Mouse (Mus musculus): ENCODE data around the gene Zfp981. TPM values are rescaled to one million over a fixed set of nuclear protein-coding genes. Genes with fewer than 3 reads are reported as not detected.
"Not testable (repeated sequence)": the region's sequence is repeated elsewhere in the genome, so short reads cannot be mapped to it uniquely, and the experiment has no call there.

The Zfp981 gene
- total RNA-seq (2014; rRNA removed) (0.05 and 0.31 TPM in 2 replicates), polyA plus RNA-seq (2015; fragmentation: Nextera tagmentation; extraction: Ambion mirVana) (0.10 TPM in 1 of 2 replicates, not detected in the other)

- not testable (repeated sequence) for DNase-seq; H3K4me3 ChIP-seq (ENCODE audit: low read depth, low read length); H3K4me2 ChIP-seq (ENCODE audit: low read depth); H3K36me3 ChIP-seq (ENCODE audit: insufficient read depth); H3K27ac ChIP-seq (ENCODE audit: low read depth, low read length); H3K27me3 ChIP-seq (ENCODE audit: insufficient read depth, low read length); H3K9ac ChIP-seq; H3K4me1 ChIP-seq (ENCODE audit: insufficient read depth); ATAC-seq
- H3K9me3 ChIP-seq (ENCODE audit: low read length): peaks cover 22% of the 10 kb centered on the region
- WGBS: 90% methylated on average over 4 of the region's 4 CpGs
Observed at GRCm38 (mm10) chr4:146501727-146502126, at the start of gene Zfp981. Gene Zfp981, plus strand, starts transcription at chr4:146502027.

DNA sequence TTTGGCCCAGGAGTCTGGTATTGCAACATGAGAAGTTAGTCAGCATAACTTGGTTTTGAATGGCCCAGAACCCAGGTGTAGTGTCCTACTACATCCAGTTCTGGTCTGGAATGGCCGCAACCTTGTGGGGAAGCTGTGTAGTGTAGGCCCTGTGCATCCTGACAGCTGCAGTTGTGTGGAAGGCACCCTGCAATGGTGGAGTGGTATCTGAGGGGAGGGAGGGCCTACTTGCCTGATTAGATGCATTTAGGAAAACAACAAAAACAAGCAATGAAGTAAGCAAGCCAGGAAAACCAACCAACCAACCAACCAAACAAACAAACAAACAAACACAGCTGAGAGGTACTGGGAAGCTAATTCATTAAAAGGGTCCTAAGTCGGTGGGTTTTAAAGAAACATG, 49.3 kb upstream of the Zfp981 start:
- not testable (repeated sequence) for H3K36me3 ChIP-seq (ENCODE audit: insufficient read depth); H3K9ac ChIP-seq; H3K4me2 ChIP-seq (ENCODE audit: low read depth); H3K4me1 ChIP-seq (ENCODE audit: insufficient read depth); DNase-seq; ATAC-seq; H3K27me3 ChIP-seq (ENCODE audit: insufficient read depth, low read length); H3K27ac ChIP-seq (ENCODE audit: low read depth, low read length); H3K4me3 ChIP-seq (ENCODE audit: low read depth, low read length)
- WGBS: 87% methylated on average over 2 of the region's 2 CpGs
- peaks cover 68% of the 10 kb centered on the region for H3K9me3 ChIP-seq (ENCODE audit: low read length)

GRCm38 (mm10) chr4:146454170-146454569, 47.7 kb upstream of the Zfp981 start:
- whole genome bisulfite sequencing: 44% methylated on average over 1 of the region's 1 CpGs
- DNase-seq; H3K36me3 ChIP-seq (ENCODE audit: insufficient read depth); H3K9ac ChIP-seq; ATAC-seq; H3K4me1 ChIP-seq (ENCODE audit: insufficient read depth); H3K27ac ChIP-seq (ENCODE audit: low read depth, low read length); H3K27me3 ChIP-seq (ENCODE audit: insufficient read depth, low read length); H3K4me2 ChIP-seq (ENCODE audit: low read depth); H3K4me3 ChIP-seq (ENCODE audit: low read depth, low read length): not testable (repeated sequence)
- H3K9me3 ChIP-seq (ENCODE audit: low read length): peaks cover 70% of the 10 kb centered on the region

- Histone ChIP-seq H3K9me3 (ENCODE audit: low read length) (peaks cover 67% of the 10 kb centered on the region), H3K4me1 (ENCODE audit: insufficient read depth) (no peaks in the 10 kb centered on the region), H3K27me3 (ENCODE audit: insufficient read depth, low read length) (no peaks in the 10 kb centered on the region), H3K27ac (ENCODE audit: low read depth, low read length) (no peak overlapping the region), H3K9ac (no peak overlapping the region), H3K4me3 (ENCODE audit: low read depth, low read length) (no peak overlapping the region), H3K4me2 (ENCODE audit: low read depth) (no peak overlapping the region), H3K36me3 (ENCODE audit: insufficient read depth) (no peaks in the 10 kb centered on the region)
- TF ChIP-seq CTCF (IDR thresholded peaks at IDR 0.05; ENCODE audit: low read depth): no peak
- ATAC-seq (no peak), DNase-seq (no peak)
- 42% methylated on average over 2 of the region's 2 CpGs for WGBS
Observed at GRCm38 (mm10) chr4:146454896-146455295, 46.9 kb upstream of the Zfp981 start.

- Histone ChIP-seq H3K4me3 (ENCODE audit: low read depth, low read length) (no peak overlapping the region), H3K4me1 (ENCODE audit: insufficient read depth) (no peaks in the 10 kb centered on the region), H3K4me2 (ENCODE audit: low read depth) (no peak overlapping the region), H3K27ac (ENCODE audit: low read depth, low read length) (no peak overlapping the region), H3K9ac (no peak overlapping the region), H3K36me3 (ENCODE audit: insufficient read depth) (no peaks in the 10 kb centered on the region), H3K9me3 (ENCODE audit: low read length) (peaks cover 64% of the 10 kb centered on the region), H3K27me3 (ENCODE audit: insufficient read depth, low read length) (no peaks in the 10 kb centered on the region)
- ATAC-seq (no peak; the same call in 1 of the 2 replicates), DNase-seq (no peak)
- 93% methylated on average over 7 of the region's 7 CpGs for WGBS
- no peak for TF ChIP-seq CTCF (IDR thresholded peaks at IDR 0.05; ENCODE audit: low read depth)
Observed at GRCm38 (mm10) chr4:146455321-146455721, 46.5 kb upstream of the Zfp981 start.

DNA sequence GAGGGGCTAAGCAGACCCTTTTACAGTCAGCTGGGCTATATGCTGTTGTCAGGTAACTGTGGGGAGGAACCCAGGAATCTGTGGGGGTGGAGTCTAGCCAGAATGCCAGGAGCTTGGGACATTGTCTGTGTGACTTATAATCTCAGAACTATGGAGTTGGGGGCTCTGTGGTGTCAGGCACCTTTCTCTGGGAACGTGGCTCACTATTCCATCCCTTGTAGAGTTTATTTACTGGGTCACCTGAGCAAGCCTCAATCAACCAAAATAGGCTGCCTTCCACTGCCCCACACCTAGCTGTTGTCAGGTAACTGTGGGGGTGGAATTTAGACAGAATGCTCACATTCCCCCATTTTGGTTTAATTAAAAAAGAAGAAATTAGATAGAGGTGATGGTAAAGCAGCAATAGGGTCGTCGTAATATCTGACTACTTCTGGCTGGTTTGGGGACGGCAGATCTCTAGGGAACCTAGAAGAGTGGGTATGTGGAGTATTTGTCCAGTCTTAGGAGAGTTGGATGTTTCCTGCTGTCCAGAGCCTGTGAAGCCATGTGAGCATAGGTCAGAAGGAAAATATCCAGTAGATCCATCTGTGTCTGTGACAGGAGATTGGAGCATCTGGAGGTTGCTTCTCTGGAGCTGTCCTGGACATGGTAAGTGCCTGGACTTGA, 45.6 kb upstream of the Zfp981 start:
- DNase-seq (no peak), ATAC-seq (no peak)
- Histone ChIP-seq H3K9ac (no peak overlapping the region), H3K9me3 (ENCODE audit: low read length) (peaks cover 69% of the 10 kb centered on the region), H3K4me1 (ENCODE audit: insufficient read depth) (no peaks in the 10 kb centered on the region), H3K4me2 (ENCODE audit: low read depth) (no peak overlapping the region), H3K4me3 (ENCODE audit: low read depth, low read length) (no peak overlapping the region), H3K27me3 (ENCODE audit: insufficient read depth, low read length) (no peaks in the 10 kb centered on the region), H3K36me3 (ENCODE audit: insufficient read depth) (no peaks in the 10 kb centered on the region), H3K27ac (ENCODE audit: low read depth, low read length) (no peak overlapping the region)
- WGBS: 70% methylated on average over 4 of the region's 4 CpGs
- no peak for TF ChIP-seq CTCF (IDR thresholded peaks at IDR 0.05; ENCODE audit: low read depth)

- Histone ChIP-seq H3K4me2 (ENCODE audit: low read depth) (no peak overlapping the region), H3K4me3 (ENCODE audit: low read depth, low read length) (no peak overlapping the region), H3K4me1 (ENCODE audit: insufficient read depth) (no peaks in the 10 kb centered on the region), H3K9ac (no peak overlapping the region), H3K27me3 (ENCODE audit: insufficient read depth, low read length) (no peaks in the 10 kb centered on the region), H3K9me3 (ENCODE audit: low read length) (peaks cover 69% of the 10 kb centered on the region), H3K27ac (ENCODE audit: low read depth, low read length) (no peak overlapping the region), H3K36me3 (ENCODE audit: insufficient read depth) (no peaks in the 10 kb centered on the region)
- TF ChIP-seq CTCF (IDR thresholded peaks at IDR 0.05; ENCODE audit: low read depth): no peak
- DNase-seq (no peak), ATAC-seq (no peak)
- WGBS: 59% methylated on average over 2 of the region's 2 CpGs
Observed at GRCm38 (mm10) chr4:146457126-146457525, 44.7 kb upstream of the Zfp981 start.

All from forebrain, postnatal 0 days (tissue).